Mouse (Mus musculus) c-Kit-negative CD71-positive TER-119-positive erythroid progenitor cells, embryonic 14.5 days (primary cell): ENCODE data around the gene Herc6.

Experiments used
- DNase-seq: peaks from one replicate; pipeline ENCODE4 v3.0.0-alpha.2; 2013; ENCODE audit warnings: low read depth, low spot score

Gene Herc6

GRCm38 (mm10) chr6:57571587-57571986 is 9.2 kb upstream of the Herc6 start:
- no peak for DNase-seq

DNA sequence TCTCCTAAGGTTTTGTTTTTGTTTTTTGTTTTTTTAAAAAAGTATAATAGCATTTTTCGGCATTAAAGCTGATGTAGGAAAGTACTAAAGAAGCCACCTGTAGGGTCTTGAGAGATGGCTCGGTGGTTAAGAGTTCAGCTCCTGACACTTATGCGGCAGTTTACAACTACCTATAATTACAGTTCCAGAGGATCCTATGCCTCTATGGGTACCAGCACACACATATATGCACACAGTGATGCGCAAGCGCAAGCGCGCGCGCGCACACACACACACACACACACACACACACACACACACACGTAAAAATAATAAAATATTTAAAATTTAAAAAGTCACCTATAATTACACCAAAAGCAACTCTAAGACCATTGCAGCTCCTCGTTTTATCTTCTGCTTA is 795 bp downstream of the Herc6 start:
- DNase-seq: no peak

GRCm38 (mm10) chr6:57582356-57582755 is 1.6 kb downstream of the Herc6 start:
- no peak for DNase-seq

- DNase-seq: no peak
Observed at GRCm38 (mm10) chr6:57605546-57606307, 24.9 kb downstream of the Herc6 start.

DNA sequence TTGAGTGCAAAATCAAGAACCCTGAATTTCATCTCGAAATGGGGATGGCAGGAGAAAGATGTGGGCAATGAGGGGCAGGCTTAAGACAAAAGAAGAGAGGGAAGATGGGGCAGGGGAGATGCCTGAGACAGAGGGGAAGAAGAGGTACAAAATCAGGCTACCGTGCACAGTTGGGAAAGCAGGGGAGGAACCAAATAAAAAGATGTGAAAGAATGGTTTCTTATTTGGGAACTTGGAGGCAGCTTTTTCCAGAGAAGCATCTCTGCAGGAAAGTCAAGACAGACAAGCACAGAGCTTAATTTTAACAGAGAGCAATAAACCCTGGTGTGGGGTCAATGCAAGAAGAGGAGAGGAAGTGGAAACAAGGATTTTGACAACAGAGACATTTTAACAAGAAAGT is 27.2 kb downstream of the Herc6 start:
- no peak for DNase-seq

DNA sequence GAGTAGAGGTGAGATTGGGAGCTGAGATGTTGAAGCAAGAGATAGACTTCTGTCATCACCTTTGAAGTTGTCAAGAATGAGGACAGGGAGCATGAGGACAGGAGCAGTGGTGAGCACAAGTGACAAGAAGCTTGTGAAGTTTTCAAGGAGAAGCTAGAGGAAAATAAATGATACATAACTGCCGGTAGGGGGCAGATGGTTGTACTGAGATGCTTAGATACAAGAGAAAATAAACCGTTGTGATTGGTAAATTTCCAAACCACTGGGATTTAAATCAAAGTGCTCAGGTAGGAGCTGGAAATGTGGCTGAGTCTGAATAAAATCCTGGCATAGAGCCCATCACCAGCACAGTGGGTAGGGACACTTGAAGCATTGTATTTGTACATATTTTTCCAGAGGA is 28.8 kb downstream of the Herc6 start:
- DNase-seq: peak; percentile 2

DNA sequence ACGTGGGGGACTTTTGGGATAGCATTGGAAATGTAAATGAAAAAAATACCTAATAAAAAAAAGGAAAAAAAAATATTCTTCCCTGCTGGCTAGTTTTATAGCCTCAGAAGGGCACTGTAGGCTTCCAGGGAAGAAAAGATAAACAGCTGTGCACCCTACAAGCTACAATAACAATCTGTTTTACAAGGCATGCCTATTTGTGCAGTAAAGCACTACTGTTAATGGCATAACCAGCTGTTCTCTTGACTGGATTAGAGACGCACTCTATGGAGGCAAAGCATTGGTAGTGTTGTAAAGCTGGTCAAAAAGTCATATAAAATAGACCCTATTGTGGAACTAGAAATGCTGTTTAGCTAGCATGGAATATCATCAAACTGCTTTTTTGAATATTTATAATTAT is 35.0 kb downstream of the Herc6 start:
- no peak for DNase-seq

GRCm38 (mm10) chr6:57639531-57639930 is 58.7 kb downstream of the Herc6 start:
- no peak for DNase-seq

- no peak for DNase-seq
Observed at GRCm38 (mm10) chr6:57641789-57642188, 61.0 kb downstream of the Herc6 start.

DNA sequence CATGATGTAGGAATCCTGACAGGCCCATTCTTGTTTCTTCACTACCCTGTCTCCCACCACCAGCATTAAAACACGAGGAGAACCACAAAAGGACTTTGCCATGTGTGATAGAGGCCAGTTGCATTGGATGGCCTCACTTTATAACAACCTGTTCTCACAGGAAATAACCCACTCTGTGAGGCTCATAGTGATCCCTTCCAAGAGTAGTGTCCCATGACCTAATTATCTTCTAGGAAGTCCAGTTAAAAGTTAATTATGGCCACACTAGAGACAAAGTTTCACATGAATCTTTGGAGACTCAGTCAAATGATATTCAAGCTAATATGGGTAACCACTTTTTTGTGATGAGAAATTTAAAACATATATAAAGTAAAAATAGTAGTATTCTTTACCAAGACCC is 66.5 kb downstream of the Herc6 start:
- no peak for DNase-seq

GRCm38 (mm10) chr6:57661295-57661694 is 80.5 kb downstream of the Herc6 start:
- no peak for DNase-seq

GRCm38 (mm10) chr6:57684156-57684555 is 103.4 kb downstream of the Herc6 start:
- DNase-seq: no peak

DNA sequence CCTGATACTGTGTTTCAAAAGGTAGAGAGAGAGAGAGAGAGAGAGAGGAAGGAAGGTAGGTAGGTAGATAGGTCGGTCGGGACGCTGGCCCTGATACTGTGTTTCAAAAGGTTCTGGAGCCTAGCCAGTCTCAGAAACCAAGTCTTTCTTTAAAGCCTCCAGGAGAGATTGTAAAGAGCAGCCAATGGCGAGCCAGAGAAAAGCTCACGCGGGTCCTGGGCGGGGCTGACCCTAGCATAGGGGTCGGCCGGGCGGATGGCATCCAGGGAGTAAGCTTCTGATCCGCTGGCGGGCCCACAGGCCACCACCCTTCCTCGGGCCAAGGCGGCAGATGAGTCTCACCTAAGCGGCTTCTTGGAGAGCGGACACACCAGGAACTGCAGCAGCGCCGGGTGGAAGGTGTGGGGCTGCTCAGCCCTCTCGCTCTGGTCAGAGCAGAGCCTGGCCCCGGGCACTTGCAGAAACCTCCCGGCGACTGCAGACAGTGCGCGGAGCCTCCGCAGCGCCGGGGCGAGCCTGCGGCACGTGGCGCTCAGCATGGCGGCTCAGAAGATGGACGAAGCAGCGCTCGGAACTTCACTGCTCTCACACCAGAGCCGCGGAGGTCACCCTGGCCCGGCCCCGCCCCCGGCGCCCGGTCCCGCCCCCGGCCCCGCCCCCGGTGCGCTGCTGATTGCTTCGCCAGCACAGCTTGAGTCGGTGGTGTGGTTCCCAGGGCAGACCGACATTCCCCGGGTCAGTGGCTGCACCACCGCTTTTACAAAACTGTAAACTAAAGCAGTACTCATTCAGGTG is 110.9 kb downstream of the Herc6 start, which contains the start of gene Pyurf:
Gene Pyurf, minus strand, starts transcription at position 612 of the 795 bp plus-strand sequence.
- DNase-seq: peak; percentile 73

DNA sequence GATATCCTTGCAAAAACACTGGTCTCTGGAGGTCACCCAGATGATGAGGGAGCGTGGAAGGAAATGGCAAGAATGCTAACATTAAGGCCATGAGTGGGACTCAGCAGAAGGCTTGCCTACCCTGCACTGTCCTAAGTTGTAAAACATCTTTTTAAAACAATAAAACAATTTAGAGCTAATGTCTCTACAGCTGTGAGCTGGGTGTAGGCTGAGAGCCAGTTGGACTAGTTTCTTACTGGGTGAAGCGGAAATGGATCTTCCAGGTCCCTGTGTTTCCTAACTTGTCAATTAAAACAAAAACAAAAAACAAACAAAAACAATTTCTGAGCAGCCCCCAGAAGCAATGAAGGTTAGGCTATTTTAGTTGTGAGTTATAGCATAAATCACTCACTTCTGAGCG is 112.3 kb downstream of the Herc6 start:
- DNase-seq: no peak

DNA sequence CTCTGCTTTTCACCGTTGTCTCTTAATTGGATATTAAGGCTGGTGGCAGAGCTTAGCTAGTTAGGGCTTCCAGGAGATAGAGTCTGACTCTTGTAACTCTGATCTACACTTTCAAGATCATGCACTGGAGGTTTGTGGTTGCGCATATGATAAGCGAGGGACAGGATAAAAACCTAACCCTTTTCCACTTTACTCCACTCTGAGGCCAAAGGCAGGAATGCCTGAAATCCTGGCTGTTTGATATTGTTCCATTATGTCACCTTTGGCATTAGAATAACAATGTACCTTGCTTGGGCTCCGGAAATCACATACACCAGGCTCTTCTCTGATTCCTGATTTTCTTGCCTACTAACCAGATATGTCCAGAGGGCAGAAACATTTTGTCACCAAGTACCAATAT is 120.9 kb downstream of the Herc6 start:
- no peak for DNase-seq

- no peak for DNase-seq
Observed at GRCm38 (mm10) chr6:57702376-57702742, 121.6 kb downstream of the Herc6 start, which contains the start of gene Lancl2. Gene Lancl2, plus strand, starts transcription at chr6:57702540.

DNA sequence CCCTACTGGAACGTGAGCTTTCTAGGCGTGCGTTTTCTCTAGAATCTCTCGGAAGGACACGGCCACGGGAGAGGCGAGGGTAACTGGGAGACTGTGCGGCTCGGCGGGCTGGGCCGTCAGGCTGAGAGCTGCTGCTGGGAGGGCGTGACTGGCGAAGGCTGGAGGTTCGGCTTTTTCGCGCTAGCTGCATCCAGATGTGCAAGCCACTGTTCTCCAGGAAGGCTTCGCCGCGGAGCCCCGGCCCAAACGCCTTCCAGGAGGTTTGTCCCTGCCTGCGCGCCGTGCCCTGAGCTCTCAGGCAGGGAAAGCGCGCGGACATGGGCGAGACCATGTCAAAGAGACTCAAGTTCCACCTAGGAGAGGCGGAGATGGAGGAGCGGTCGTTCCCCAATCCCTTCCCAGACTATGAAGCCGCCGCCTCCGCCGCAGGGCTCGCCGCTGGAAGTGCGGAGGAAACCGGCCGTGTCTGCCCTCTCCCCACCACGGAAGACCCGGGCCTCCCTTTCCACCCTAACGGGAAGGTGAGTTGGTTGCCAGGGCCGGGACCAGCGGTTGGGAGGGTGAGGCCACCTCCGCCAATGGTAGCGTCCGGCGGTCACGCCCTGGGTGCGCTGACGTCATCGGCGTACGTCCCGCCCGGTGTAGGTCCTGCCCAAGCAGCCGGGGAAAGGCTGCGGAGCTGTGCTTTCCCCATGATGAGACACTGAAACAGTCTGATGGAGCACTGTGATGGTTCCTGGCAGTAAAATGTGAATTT is 122.1 kb downstream of the Herc6 start:
- DNase-seq: peak; percentile 91

- DNase-seq: peak; percentile 32
Observed at GRCm38 (mm10) chr6:57703703-57704102, 122.9 kb downstream of the Herc6 start.

DNA sequence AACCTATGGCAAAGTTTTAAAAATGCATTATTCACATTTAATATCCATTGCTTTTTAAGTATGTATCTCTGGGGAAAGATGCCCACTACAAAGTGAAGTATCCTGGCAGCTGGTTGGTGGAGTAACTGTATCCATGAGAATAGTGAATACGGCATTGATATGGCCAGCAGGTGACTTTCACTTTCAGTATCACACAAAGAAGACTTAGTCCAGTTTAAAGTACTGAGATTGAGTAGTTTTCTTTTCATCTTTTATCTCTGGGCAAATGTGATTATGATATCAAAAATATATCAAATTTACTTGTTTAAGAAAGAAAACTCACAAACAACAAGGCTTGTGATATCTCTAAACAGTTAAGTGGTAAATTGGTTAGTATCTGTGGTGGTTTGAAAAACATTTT is 125.9 kb downstream of the Herc6 start:
- no peak for DNase-seq

DNA sequence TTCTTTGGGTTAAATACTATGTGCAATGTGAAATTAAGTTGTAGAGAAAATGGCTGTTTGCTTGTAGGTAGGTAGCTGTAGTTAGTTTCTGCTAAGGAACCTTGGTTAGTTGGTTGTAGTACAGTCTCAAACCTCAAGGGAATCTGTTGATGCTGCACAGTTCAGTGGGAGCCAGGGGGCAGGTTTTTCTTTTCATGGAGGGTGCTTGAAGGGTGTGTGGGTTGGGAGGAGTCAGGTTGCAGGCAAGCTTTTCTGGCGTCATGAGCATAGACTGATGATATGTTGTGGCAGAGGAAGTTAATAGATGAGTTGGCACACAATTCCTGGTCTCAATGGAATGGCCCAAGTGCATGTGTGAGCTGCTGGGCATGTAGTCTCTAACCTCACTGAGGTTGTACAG is 130.9 kb downstream of the Herc6 start:
- no peak for DNase-seq
